38 mouse cellular contexts compared by ENCODE assay signal in genomic region chr4:115561236-115561635, GRCm38 (mm10). TPM values are rescaled to one million over a fixed set of nuclear protein-coding genes. Genes with fewer than 3 reads are reported as not detected.
"Had no signal": no experiment of that assay in that cellular context is flagged by ENCODE, and none has a peak within 500 bp of the region (broad histone marks: within the 10 kb centered on the region; RNA-seq: fewer than 3 reads in every experiment).

No protein-coding gene starts in this region.

RNA-seq across cellular contexts. Expression of gene Cyp4a31, which starts 2.2 kb away (rescaled TPM):
- total RNA-seq: left cerebral cortex, postnatal 14 days; left cerebral cortex, postnatal 25 days; left cerebral cortex, postnatal 36 days; left cerebral cortex, postnatal 4 days; megakaryocyte progenitor cell, adult 5-6 weeks; megakaryocyte, adult 5-6 weeks; megakaryocyte-erythroid progenitor cell, adult 5-6 weeks; midbrain, postnatal 0 days; monocyte, adult 5-6 weeks had no signal
- polyA plus RNA-seq: limb, embryonic 10.5 days; limb, embryonic 11.5 days; limb, embryonic 12.5 days; limb, embryonic 13.5 days; limb, embryonic 14.5 days; limb, embryonic 15.5 days; liver, embryonic 11.5 days; liver, embryonic 12.5 days; liver, embryonic 13.5 days; lung, adult 2 months; lung, embryonic 14.5 days; lung, embryonic 15.5 days; lung, embryonic 16.5 days; lung, postnatal 0 days; macrophage; midbrain, embryonic 10.5 days; midbrain, embryonic 11.5 days; midbrain, embryonic 12.5 days; midbrain, embryonic 13.5 days; midbrain, embryonic 14.5 days; midbrain, embryonic 15.5 days; midbrain, embryonic 16.5 days; midbrain, postnatal 0 days; myocyte; neural tube, embryonic 11.5 days; neural tube, embryonic 12.5 days; neural tube, embryonic 13.5 days had no signal

RNA-seq across cellular contexts. Expression of gene Cyp4a32, which starts 39.5 kb away (rescaled TPM):
- total RNA-seq: left cerebral cortex, postnatal 14 days; left cerebral cortex, postnatal 25 days; left cerebral cortex, postnatal 36 days; left cerebral cortex, postnatal 4 days; megakaryocyte progenitor cell, adult 5-6 weeks; megakaryocyte, adult 5-6 weeks; megakaryocyte-erythroid progenitor cell, adult 5-6 weeks; midbrain, postnatal 0 days; monocyte, adult 5-6 weeks had no signal
- polyA plus RNA-seq: limb, embryonic 10.5 days; limb, embryonic 11.5 days; limb, embryonic 12.5 days; limb, embryonic 13.5 days; limb, embryonic 14.5 days; limb, embryonic 15.5 days; liver, embryonic 11.5 days; liver, embryonic 12.5 days; liver, embryonic 13.5 days; liver, embryonic 14.5 days; liver, embryonic 15.5 days; liver, embryonic 16.5 days; lung, adult 2 months; lung, embryonic 14.5 days; lung, embryonic 15.5 days; lung, embryonic 16.5 days; lung, postnatal 0 days; macrophage; midbrain, embryonic 10.5 days; midbrain, embryonic 11.5 days; midbrain, embryonic 12.5 days; midbrain, embryonic 13.5 days; midbrain, embryonic 14.5 days; midbrain, embryonic 15.5 days; midbrain, embryonic 16.5 days; midbrain, postnatal 0 days; myocyte; neural tube, embryonic 11.5 days; neural tube, embryonic 12.5 days; neural tube, embryonic 13.5 days had no signal

RNA-seq across cellular contexts. Expression of gene Cyp4a10, which starts 43.2 kb away (rescaled TPM):
- total RNA-seq: left cerebral cortex, postnatal 14 days; left cerebral cortex, postnatal 25 days; left cerebral cortex, postnatal 36 days; left cerebral cortex, postnatal 4 days; megakaryocyte progenitor cell, adult 5-6 weeks; megakaryocyte, adult 5-6 weeks; megakaryocyte-erythroid progenitor cell, adult 5-6 weeks; midbrain, postnatal 0 days; monocyte, adult 5-6 weeks had no signal
- polyA plus RNA-seq: limb, embryonic 10.5 days; limb, embryonic 11.5 days; limb, embryonic 12.5 days; limb, embryonic 13.5 days; limb, embryonic 14.5 days; limb, embryonic 15.5 days; liver, embryonic 11.5 days; liver, embryonic 12.5 days; liver, embryonic 13.5 days; liver, embryonic 14.5 days; liver, embryonic 15.5 days; lung, embryonic 14.5 days; lung, embryonic 15.5 days; lung, embryonic 16.5 days; macrophage; midbrain, embryonic 10.5 days; midbrain, embryonic 11.5 days; midbrain, embryonic 12.5 days; midbrain, embryonic 13.5 days; midbrain, embryonic 14.5 days; midbrain, embryonic 15.5 days; midbrain, embryonic 16.5 days; midbrain, postnatal 0 days; myocyte; neural tube, embryonic 11.5 days; neural tube, embryonic 12.5 days; neural tube, embryonic 13.5 days had no signal
